Mouse (Mus musculus) testis, adult 2 months (tissue): Measurements from ENCODE around the gene Sh3pxd2a.

ENCODE experiments used
- CTCF ChIP-seq: fragments of 200-500 bp; IDR thresholded peaks from 2 replicates; pipeline ENCODE4 v1.5.1; 2012; ENCODE audit warnings: low read depth, mild to moderate bottlenecking, inconsistent platforms, low read length, moderate library complexity; ENCODE audit not compliant: control insufficient read depth, insufficient read depth, insufficient replicate concordance
- POLR2A ChIP-seq: fragments of 200-500 bp; IDR thresholded peaks from 2 replicates; pipeline ENCODE4 v1.6.1; 2012; ENCODE audit warnings: low read depth, mild to moderate bottlenecking, inconsistent platforms, low read length, moderate library complexity; ENCODE audit not compliant: control insufficient read depth

- TF ChIP-seq POLR2A (no peak), CTCF (no peak)
Measured at GRCm38 (mm10) chr19:47374916-47375573, 89.2 kb downstream of the Sh3pxd2a start.
